ENCODE assay signal across 7 mouse cellular contexts in genomic region chr9:71616185-71616584, GRCm38 (mm10). TPM values are rescaled to one million over a fixed set of nuclear protein-coding genes. Genes with fewer than 3 reads are reported as not detected.
DNase-seq lines count a peak whose midpoint lies in the region; ATAC-seq and TF ChIP-seq lines count a peak whose summit lies in the region.

No protein-coding gene starts in this region.

- no peak for TF ChIP-seq POLR2A in embryonic fibroblast, embryonic 13.5 days (IDR thresholded peaks at IDR 0.05; ENCODE audit: low read depth, low read length)

- DNase-seq in G1E (ENCODE audit: low spot score), result peak; percentile 52
- DNase-seq in adrenal gland, postnatal 36 days, result peak; percentile 82 to 87
- DNase-seq in heart, postnatal 10 days, result peak; percentile 86 to 93
- DNase-seq in layer of hippocampus, postnatal 25 days (ENCODE audit: extremely low spot score in 1 of 2, low spot score in 1 of 2), result peak; percentile 72 to 92
- DNase-seq in spleen, postnatal 10 days (ENCODE audit: low spot score in 2 of 2), result peak; percentile 50 to 84

- H3K36me3 ChIP-seq in G1E (replicated peaks), result no peaks in the 10 kb centered on the region
- H3K36me3 ChIP-seq in megakaryocyte, embryonic 14.5 days (replicated peaks; ENCODE audit: low read length), result no peaks in the 10 kb centered on the region

- no peak overlapping the region for H3K27ac ChIP-seq in embryonic fibroblast, embryonic 13.5 days (ENCODE audit: insufficient read depth, low read length)

- ATAC-seq in G1E (ENCODE audit: extremely low read depth, insufficient number of reproducible peaks, low FRiP score, poor library complexity, severe bottlenecking), result no peak

- H3K4me3 ChIP-seq in G1E (ENCODE audit: low read depth, low read length), result no peak overlapping the region
- H3K4me3 ChIP-seq in embryonic fibroblast, embryonic 13.5 days (ENCODE audit: insufficient read depth, low read length), result no peak overlapping the region
- peak overlapping the region; percentile 46 for H3K4me3 ChIP-seq in megakaryocyte, embryonic 14.5 days (replicated peaks)

- intact Hi-C loops in heart, postnatal 10 days (cut with DNase I), result loop anchor here (1.0 to 5.0 kb wide), 2 partner anchors 73 to 134 kb away; no protein-coding TSS in a partner anchor

- peaks cover 16% of the 10 kb centered on the region; the same call in 1 of the 2 replicates for H3K27me3 ChIP-seq in G1E (ENCODE audit: insufficient read depth, low read length)
- H3K27me3 ChIP-seq in megakaryocyte, embryonic 14.5 days (replicated peaks), result peaks cover 25% of the 10 kb centered on the region

- peak; percentile 83 for TF ChIP-seq CTCF in G1E (IDR thresholded peaks at IDR 0.05; ENCODE audit: low read depth, low read length)
- TF ChIP-seq CTCF in embryonic fibroblast, embryonic 13.5 days (IDR thresholded peaks at IDR 0.05; ENCODE audit: borderline replicate concordance, insufficient read depth, low read length), result peak; percentile 58; the same call in 1 of the 2 replicates

- no peaks in the 10 kb centered on the region; the same call in 1 of the 2 replicates for H3K4me1 ChIP-seq in G1E (ENCODE audit: insufficient read depth, low read depth, low read length)
- H3K4me1 ChIP-seq in embryonic fibroblast, embryonic 13.5 days (ENCODE audit: control insufficient read depth, insufficient read depth, low read length), result no peaks in the 10 kb centered on the region
- peaks cover 13% of the 10 kb centered on the region for H3K4me1 ChIP-seq in megakaryocyte, embryonic 14.5 days

- no peaks in the 10 kb centered on the region for H3K9me3 ChIP-seq in G1E (replicated peaks)
- no peaks in the 10 kb centered on the region for H3K9me3 ChIP-seq in megakaryocyte, embryonic 14.5 days

RNA-seq across cellular contexts. Expression of gene Myzap, which starts 24.0 kb away (rescaled TPM):
- total RNA-seq in G1E (2014; fragmentation: Nextera tagmentation) (not detected in 2 replicates), G1E (2017) (under 0.01 and 0.06 TPM in 2 replicates)
- not detected in 2 replicates for polyA plus RNA-seq in G1E (2012)
- total RNA-seq in adrenal gland, postnatal 36 days (2021), result 10 to 100 TPM in 1 of 2 experiments, 1 to 10 TPM in 1; 6.8 to 12.9 TPM
- 1.5 TPM in 2 replicates for polyA plus RNA-seq in embryonic fibroblast, embryonic 13.5 days (2011; ENCODE audit: insufficient read length, low read depth, missing spikeins)
- 100 to 1,000 TPM; 325 to 374 TPM for total RNA-seq in heart, postnatal 10 days (2021)
- 1 to 10 TPM in 1 of 2 experiments, under 1 TPM in 1; 0.77 to 1.1 TPM for total RNA-seq in layer of hippocampus, postnatal 25 days (2021)
- polyA plus RNA-seq in megakaryocyte, embryonic 14.5 days (2012; ENCODE audit: insufficient read depth, low replicate concordance), result 0.07 TPM in 1 of 2 replicates, not detected in the other

Comparison
In these comparisons a context has a peak if more than half of its experiments do, and no peak if none do; other contexts are left out.
1. RNA of gene Myzap, which starts 24.0 kb away (total RNA-seq): 325 to 374 TPM in heart, postnatal 10 days; 6.8 to 12.9 TPM in adrenal gland, postnatal 36 days, 0.77 to 1.1 TPM in layer of hippocampus, postnatal 25 days and under 0.01 to 0.06 TPM in G1E; every median in the first group is over 10 times any median in the second.
2. Peak in every context shown above with its lines, with median percentiles within 50 percentile points of each other: DNase-seq.